Mouse (Mus musculus) hindbrain, embryonic 16.5 days (tissue): ENCODE data around the gene Tef. TPM values are rescaled to one million over a fixed set of nuclear protein-coding genes. Genes with fewer than 3 reads are reported as not detected.

Source experiments
- ATAC-seq: fragments of 200-750 bp; cut with Nextera tagmentation; 2 replicates; pipeline ENCODE4 v1.8.0; 2017; ENCODE audit warnings: moderate TSS enrichment, moderate library complexity
- H3K27ac ChIP-seq: fragments of 300-500 bp; sonication (generic); 2 replicates; pipeline ENCODE4 v1.5.1; 2014; ENCODE audit warnings: low read depth, mild to moderate bottlenecking, control low read depth, low read length, moderate library complexity
- H3K27me3 ChIP-seq: fragments of 300-500 bp; sonication (generic); replicated peaks from 2 replicates; pipeline ENCODE4 v1.6.1; 2014; ENCODE audit warnings: low read length; ENCODE audit not compliant: control insufficient read depth, insufficient read depth
- H3K36me3 ChIP-seq: fragments of 300-500 bp; sonication (generic); 2 replicates; pipeline ENCODE4 v1.6.1; 2014; ENCODE audit warnings: mild to moderate bottlenecking, low read length, moderate library complexity, mixed read lengths; ENCODE audit not compliant: control insufficient read depth, insufficient read depth
- H3K4me1 ChIP-seq: fragments of 300-500 bp; sonication (generic); 2 replicates; pipeline ENCODE4 v1.6.1; 2014; ENCODE audit warnings: low read depth, low read length; ENCODE audit not compliant: control insufficient read depth, insufficient read depth
- H3K4me2 ChIP-seq: fragments of 300-500 bp; sonication (generic); 2 replicates; pipeline ENCODE4 v1.6.1; 2014; ENCODE audit warnings: mild to moderate bottlenecking, low read length, control low read depth, moderate library complexity
- H3K4me3 ChIP-seq: fragments of 300-500 bp; sonication (generic); 2 replicates; pipeline ENCODE4 v1.5.1; 2014; ENCODE audit warnings: mild to moderate bottlenecking, low read length, control low read depth, moderate library complexity
- H3K9ac ChIP-seq: fragments of 300-500 bp; sonication (generic); 2 replicates; pipeline ENCODE4 v1.6.1; 2014; ENCODE audit warnings: low read depth, mild to moderate bottlenecking, control low read depth, low read length, moderate library complexity
- H3K9me3 ChIP-seq: fragments of 300-500 bp; sonication (generic); 2 replicates; pipeline ENCODE4 v1.6.1; 2014; ENCODE audit warnings: mild to moderate bottlenecking, low read length, moderate library complexity; ENCODE audit not compliant: control insufficient read depth
- WGBS: fragments of 180-500 bp; shearing (Covaris S2); extraction: QIAGEN DNeasy Blood & Tissue Kit; methylation state at CpG from one replicate; pipeline ENCODE4 v1.1.7; 2014; 5-methylcytosine and 5-hydroxymethylcytosine counted together
- polyA plus RNA-seq: library from polyadenylated mRNA; unstranded; fragments of >200 nt; fragmentation: Nextera tagmentation; extraction: Ambion mirVana; gene quantifications from 2 replicates; pipeline ENCODE4 v1.2.1, GENCODE M21; 2015

The Tef gene
- polyA plus RNA-seq, 1 experiment from 2014 or later = 23.1 TPM

- H3K36me3 ChIP-seq = no peaks in the 10 kb centered on the region
- H3K4me3 ChIP-seq = no peak overlapping the region
- H3K4me1 ChIP-seq = peaks cover 14% of the 10 kb centered on the region
- peaks cover 2% of the 10 kb centered on the region; the same call in 1 of the 2 replicates for H3K27me3 ChIP-seq
- 56% methylated on average over 14 of the region's 14 CpGs for WGBS
- no peak for ATAC-seq
- no peaks in the 10 kb centered on the region for H3K9me3 ChIP-seq
- H3K9ac ChIP-seq = no peak overlapping the region
- H3K4me2 ChIP-seq = no peak overlapping the region
- H3K27ac ChIP-seq = no peak overlapping the region; the same call in 1 of the 2 replicates
These were observed 36.5 kb downstream of the Tef start for GRCm38 (mm10) chr15:81838554-81839235.

- Histone ChIP-seq H3K27me3 (peaks cover 2% of the 10 kb centered on the region; the same call in 1 of the 2 replicates), H3K4me1 (peaks cover 14% of the 10 kb centered on the region), H3K9ac (no peak overlapping the region), H3K4me3 (no peak overlapping the region), H3K36me3 (no peaks in the 10 kb centered on the region), H3K27ac (no peak overlapping the region; the same call in none of the 2 replicates), H3K9me3 (no peaks in the 10 kb centered on the region), H3K4me2 (no peak overlapping the region)
- peak; percentile 92 for ATAC-seq
- 52% methylated on average over 5 of the region's 5 CpGs for WGBS
These were observed 37.4 kb downstream of the Tef start for GRCm38 (mm10) chr15:81839634-81840033.

GRCm38 (mm10) chr15:81840306-81840705, 38.1 kb downstream of the Tef start:
- no peak overlapping the region for H3K9ac ChIP-seq
- no peak for ATAC-seq
- no peaks in the 10 kb centered on the region for H3K9me3 ChIP-seq
- WGBS = 94% methylated on average over 7 of the region's 7 CpGs
- peaks cover 14% of the 10 kb centered on the region for H3K4me1 ChIP-seq
- peaks cover 2% of the 10 kb centered on the region; the same call in 1 of the 2 replicates for H3K27me3 ChIP-seq
- no peaks in the 10 kb centered on the region for H3K36me3 ChIP-seq
- no peak overlapping the region for H3K4me3 ChIP-seq
- H3K4me2 ChIP-seq = no peak overlapping the region
- no peak overlapping the region for H3K27ac ChIP-seq

- Histone ChIP-seq H3K4me2 (no peak overlapping the region), H3K4me3 (no peak overlapping the region), H3K27ac (no peak overlapping the region), H3K36me3 (no peaks in the 10 kb centered on the region), H3K9ac (no peak overlapping the region), H3K9me3 (no peaks in the 10 kb centered on the region), H3K4me1 (peaks cover 6% of the 10 kb centered on the region), H3K27me3 (no peaks in the 10 kb centered on the region)
- no peak for ATAC-seq
- 87% methylated on average over 7 of the region's 7 CpGs for WGBS
These were observed 40.1 kb downstream of the Tef start for GRCm38 (mm10) chr15:81842275-81842674.

GRCm38 (mm10) chr15:81845033-81845625, 42.9 kb downstream of the Tef start:
- Histone ChIP-seq H3K9me3 (no peaks in the 10 kb centered on the region), H3K4me2 (no peak overlapping the region), H3K4me3 (no peak overlapping the region), H3K27me3 (no peaks in the 10 kb centered on the region), H3K4me1 (no peaks in the 10 kb centered on the region; the same call in 1 of the 2 replicates), H3K27ac (no peak overlapping the region), H3K36me3 (0 out of 2 replicates have a peak, but pooled peaks cover 4% of the 10 kb centered on the region), H3K9ac (no peak overlapping the region)
- whole genome bisulfite sequencing = 76% methylated on average over 5 of the region's 5 CpGs
- no peak for ATAC-seq

- Histone ChIP-seq H3K4me1 (no peaks in the 10 kb centered on the region; the same call in 1 of the 2 replicates), H3K36me3 (peaks cover 7% of the 10 kb centered on the region), H3K9me3 (no peaks in the 10 kb centered on the region), H3K4me3 (no peak overlapping the region), H3K9ac (no peak overlapping the region), H3K27ac (no peak overlapping the region), H3K27me3 (no peaks in the 10 kb centered on the region), H3K4me2 (no peak overlapping the region)
- WGBS = 33% methylated on average over 4 of the region's 4 CpGs
- no peak for ATAC-seq
These were observed 43.5 kb downstream of the Tef start for GRCm38 (mm10) chr15:81845724-81846123.

- WGBS = 91% methylated on average over 9 of the region's 9 CpGs
- Histone ChIP-seq H3K9ac (no peak overlapping the region), H3K27ac (no peak overlapping the region), H3K4me1 (no peaks in the 10 kb centered on the region; the same call in 1 of the 2 replicates), H3K4me3 (no peak overlapping the region), H3K9me3 (no peaks in the 10 kb centered on the region), H3K4me2 (no peak overlapping the region), H3K27me3 (no peaks in the 10 kb centered on the region), H3K36me3 (peaks cover 12% of the 10 kb centered on the region)
- no peak for ATAC-seq
These were observed 44.5 kb downstream of the Tef start for GRCm38 (mm10) chr15:81846755-81847154.

GRCm38 (mm10) chr15:81847161-81847560, 44.9 kb downstream of the Tef start:
- no peak for ATAC-seq
- Histone ChIP-seq H3K9me3 (no peaks in the 10 kb centered on the region), H3K4me2 (no peak overlapping the region), H3K9ac (no peak overlapping the region), H3K27ac (no peak overlapping the region), H3K36me3 (peaks cover 12% of the 10 kb centered on the region), H3K27me3 (no peaks in the 10 kb centered on the region), H3K4me3 (no peak overlapping the region), H3K4me1 (no peaks in the 10 kb centered on the region; the same call in 1 of the 2 replicates)
- WGBS = 91% methylated on average over 4 of the region's 4 CpGs

- Histone ChIP-seq H3K4me3 (no peak overlapping the region), H3K36me3 (peaks cover 12% of the 10 kb centered on the region), H3K4me2 (no peak overlapping the region), H3K9ac (no peak overlapping the region), H3K4me1 (no peaks in the 10 kb centered on the region; the same call in 1 of the 2 replicates), H3K9me3 (no peaks in the 10 kb centered on the region), H3K27ac (no peak overlapping the region), H3K27me3 (no peaks in the 10 kb centered on the region)
- 89% methylated on average over 5 of the region's 5 CpGs for whole genome bisulfite sequencing
- ATAC-seq = no peak
These were observed 45.6 kb downstream of the Tef start for GRCm38 (mm10) chr15:81847861-81848260.
